Mouse (Mus musculus) midbrain, embryonic 11.5 days (tissue): ENCODE measurements at regions not wholly inside any gene's neighbourhood (a gene's known extent, or its start where the extent isn't known, plus 50 kb on each side); places are given as distances from the start of the nearest gene placed in this dataset.

Experiments
- ATAC-seq: fragments of 200-750 bp; cut with Nextera tagmentation; 2 replicates; pipeline ENCODE4 v1.8.0; 2017; ENCODE audit warnings: moderate TSS enrichment, moderate library complexity; ENCODE audit not compliant: low FRiP score
- DNase-seq: peaks from one replicate; pipeline ENCODE4 v3.0.0; 2015; ENCODE audit warnings: low spot score; ENCODE audit errors: missing footprints
- H3K27ac ChIP-seq: fragments of 300-500 bp; sonication (generic); 2 replicates; pipeline ENCODE4 v1.5.1; 2014; ENCODE audit warnings: low read depth, low read length
- H3K27me3 ChIP-seq: fragments of 300-500 bp; sonication (generic); 2 replicates; pipeline ENCODE4 v1.6.1; 2014; ENCODE audit warnings: mild to moderate bottlenecking, low read length, moderate library complexity, mixed read lengths; ENCODE audit not compliant: control insufficient read depth, insufficient read depth
- H3K36me3 ChIP-seq: fragments of 300-500 bp; sonication (generic); 2 replicates; pipeline ENCODE4 v1.6.1; 2014; ENCODE audit warnings: mild to moderate bottlenecking, low read length, moderate library complexity, mixed read lengths; ENCODE audit not compliant: control insufficient read depth, insufficient read depth
- H3K4me1 ChIP-seq: fragments of 300-500 bp; sonication (generic); 2 replicates; pipeline ENCODE4 v1.6.1; 2014; ENCODE audit warnings: low read length; ENCODE audit not compliant: control insufficient read depth, insufficient read depth
- H3K4me2 ChIP-seq: fragments of 300-500 bp; sonication (generic); 2 replicates; pipeline ENCODE4 v1.6.1; 2014; ENCODE audit warnings: mild to moderate bottlenecking, moderate library complexity
- H3K4me3 ChIP-seq: fragments of 300-500 bp; sonication (generic); 2 replicates; pipeline ENCODE4 v1.5.1; 2014; ENCODE audit warnings: low read depth, low read length
- H3K9ac ChIP-seq: fragments of 300-500 bp; sonication (generic); 2 replicates; pipeline ENCODE4 v1.6.1; 2014; ENCODE audit warnings: low read length
- H3K9me3 ChIP-seq: fragments of 300-500 bp; sonication (generic); 2 replicates; pipeline ENCODE4 v1.6.1; 2016; ENCODE audit warnings: low read length; ENCODE audit not compliant: control insufficient read depth
- WGBS: fragments of 180-500 bp; shearing (Covaris S2); extraction: QIAGEN DNeasy Blood & Tissue Kit; methylation state at CpG from one replicate; pipeline ENCODE4 v1.1.7; 2014; 5-methylcytosine and 5-hydroxymethylcytosine counted together

DNA sequence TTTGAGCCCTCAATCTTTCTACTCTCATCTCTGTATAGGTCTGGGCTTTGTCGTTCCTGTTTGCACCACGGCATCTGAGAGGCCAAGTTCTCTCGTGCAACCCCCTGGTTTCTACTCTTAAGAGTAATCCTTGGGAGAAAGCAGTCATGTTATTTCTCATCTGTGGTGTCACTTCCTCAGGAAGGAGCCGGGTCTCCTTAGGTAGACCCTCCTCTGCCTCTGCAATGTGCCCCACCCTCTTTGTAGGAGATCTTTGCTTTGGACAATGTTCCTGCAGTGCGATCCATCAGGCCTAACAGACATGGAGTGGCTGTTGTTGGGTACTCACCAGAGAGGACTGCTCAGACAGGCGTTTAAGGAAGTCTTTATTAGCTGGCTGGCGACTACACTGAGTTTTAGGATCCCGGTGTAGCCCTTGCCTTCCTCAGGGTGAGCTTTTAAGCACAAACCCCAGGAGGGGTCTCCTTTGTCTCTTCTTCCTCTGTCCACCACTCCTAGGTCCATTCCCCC lies 94.0 kb upstream of the Hmcn1 start:
- H3K9me3 ChIP-seq = no peaks in the 10 kb centered on the region
- H3K27me3 ChIP-seq = no peaks in the 10 kb centered on the region
- peak; percentile 78 for DNase-seq
- no peak for ATAC-seq
- H3K36me3 ChIP-seq = no peaks in the 10 kb centered on the region
- no peak overlapping the region for H3K4me3 ChIP-seq
- 73% methylated on average over 8 of the region's 8 CpGs for WGBS
- H3K27ac ChIP-seq = no peak overlapping the region
- no peaks in the 10 kb centered on the region for H3K4me1 ChIP-seq
- H3K9ac ChIP-seq = no peak overlapping the region
- H3K4me2 ChIP-seq = no peak overlapping the region

DNA sequence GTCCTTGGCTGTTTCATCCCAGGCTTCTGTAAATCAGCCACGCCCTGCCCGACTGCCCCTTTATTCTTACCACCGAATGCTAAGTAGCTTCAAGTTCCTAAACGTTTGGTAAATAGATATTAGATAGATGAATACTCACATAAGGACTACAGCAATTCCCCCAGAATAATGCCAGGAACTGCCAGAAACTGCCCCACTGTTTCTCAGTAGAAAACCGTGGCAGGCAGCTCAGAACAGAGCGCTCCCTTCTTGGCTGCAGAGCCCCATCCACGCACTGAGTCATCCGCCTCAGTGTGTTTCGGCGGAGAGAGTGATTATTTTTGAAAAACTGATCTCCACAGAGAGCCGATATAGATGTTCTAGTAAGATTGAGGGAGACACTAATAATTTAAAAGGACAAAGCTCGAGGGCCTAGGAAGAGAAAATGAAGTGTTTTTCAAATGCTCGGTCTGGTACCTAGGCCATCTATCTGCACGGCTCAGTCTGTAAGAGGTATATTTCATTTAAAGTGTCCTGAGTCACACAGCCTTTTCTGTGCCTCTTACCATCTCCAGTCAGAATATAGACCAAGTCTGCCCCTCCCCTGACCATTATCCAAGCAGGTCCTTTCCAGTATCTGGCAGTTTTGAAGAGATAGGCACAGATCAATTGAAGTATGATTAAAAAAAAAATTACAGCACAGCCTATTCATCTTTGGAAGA lies 94.4 kb upstream of the Gm47985 start:
- no peak overlapping the region for H3K9ac ChIP-seq
- no peak overlapping the region for H3K4me2 ChIP-seq
- no peaks in the 10 kb centered on the region for H3K27me3 ChIP-seq
- H3K36me3 ChIP-seq = no peaks in the 10 kb centered on the region
- ATAC-seq (no peak), DNase-seq (no peak)
- H3K4me1 ChIP-seq = no peaks in the 10 kb centered on the region
- no peaks in the 10 kb centered on the region for H3K9me3 ChIP-seq
- WGBS = 87% methylated on average over 14 of the region's 14 CpGs
- H3K4me3 ChIP-seq = no peak overlapping the region
- H3K27ac ChIP-seq = no peak overlapping the region

DNA sequence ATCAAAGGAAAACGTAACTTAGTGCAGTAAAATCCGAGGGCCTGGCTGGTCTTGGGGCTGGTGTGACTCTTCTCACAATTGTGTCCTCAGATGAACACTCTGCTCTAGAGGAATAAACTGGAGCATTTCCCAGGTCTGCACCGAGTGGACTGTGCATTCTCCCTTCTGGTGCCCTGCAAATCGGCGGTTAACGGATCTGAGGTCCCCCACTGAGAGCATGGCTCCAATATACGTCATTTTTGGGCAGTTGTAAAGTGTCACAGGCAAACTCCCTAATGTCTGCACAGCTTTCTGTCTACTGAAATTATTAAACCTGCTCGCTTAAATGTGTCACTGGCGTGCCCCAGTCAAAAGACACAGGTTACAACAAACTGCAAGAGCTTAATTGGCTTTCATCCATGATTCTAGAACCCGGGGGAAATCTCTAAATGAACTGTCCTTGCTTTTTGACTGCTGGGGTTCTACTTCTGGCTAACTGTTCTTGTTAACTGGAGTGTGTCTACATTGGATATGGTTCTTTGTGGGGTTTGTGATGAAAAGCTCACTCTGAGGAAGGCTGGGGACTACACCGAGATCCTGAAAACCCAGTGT lies 93.7 kb upstream of the Gm47985 start:
- ATAC-seq = no peak

DNA sequence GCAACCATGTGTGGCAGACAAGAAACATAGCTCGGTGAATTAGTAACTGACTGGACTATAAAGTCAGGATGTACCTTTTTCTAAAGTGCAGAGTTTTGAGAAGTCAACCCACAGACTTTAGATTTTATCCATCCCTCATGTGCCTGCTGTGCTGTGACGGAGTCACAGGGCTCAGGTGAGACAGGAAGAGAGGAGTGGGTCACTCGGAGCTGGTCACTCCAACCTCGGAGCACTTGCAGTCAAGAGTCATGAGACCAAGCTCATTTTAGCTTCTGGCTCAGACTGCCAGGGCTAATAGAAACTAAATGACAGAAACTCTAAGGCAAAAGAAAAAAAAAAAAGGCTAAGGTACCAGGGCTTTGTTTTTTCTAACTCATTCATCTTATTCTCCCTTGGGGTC lies 90.3 kb upstream of the Gm47985 start:
- no peak for DNase-seq
- Histone ChIP-seq H3K4me2 (no peak overlapping the region), H3K36me3 (no peaks in the 10 kb centered on the region), H3K27me3 (no peaks in the 10 kb centered on the region), H3K27ac (no peak overlapping the region), H3K9me3 (no peaks in the 10 kb centered on the region), H3K4me1 (peaks cover 7% of the 10 kb centered on the region; the same call in 1 of the 2 replicates), H3K9ac (no peak overlapping the region), H3K4me3 (no peak overlapping the region)
- WGBS = 75% methylated on average over 4 of the region's 4 CpGs
- ATAC-seq = no peak

More for the DNA sequence above, 93.7 kb upstream of the Gm47985 start:
- Histone ChIP-seq H3K27ac (no peak overlapping the region), H3K27me3 (no peaks in the 10 kb centered on the region), H3K4me3 (no peak overlapping the region), H3K4me2 (no peak overlapping the region), H3K9me3 (no peaks in the 10 kb centered on the region), H3K36me3 (no peaks in the 10 kb centered on the region), H3K9ac (no peak overlapping the region), H3K4me1 (no peaks in the 10 kb centered on the region)
- DNase-seq = peak; percentile 69
- WGBS = 79% methylated on average over 11 of the region's 11 CpGs

DNA sequence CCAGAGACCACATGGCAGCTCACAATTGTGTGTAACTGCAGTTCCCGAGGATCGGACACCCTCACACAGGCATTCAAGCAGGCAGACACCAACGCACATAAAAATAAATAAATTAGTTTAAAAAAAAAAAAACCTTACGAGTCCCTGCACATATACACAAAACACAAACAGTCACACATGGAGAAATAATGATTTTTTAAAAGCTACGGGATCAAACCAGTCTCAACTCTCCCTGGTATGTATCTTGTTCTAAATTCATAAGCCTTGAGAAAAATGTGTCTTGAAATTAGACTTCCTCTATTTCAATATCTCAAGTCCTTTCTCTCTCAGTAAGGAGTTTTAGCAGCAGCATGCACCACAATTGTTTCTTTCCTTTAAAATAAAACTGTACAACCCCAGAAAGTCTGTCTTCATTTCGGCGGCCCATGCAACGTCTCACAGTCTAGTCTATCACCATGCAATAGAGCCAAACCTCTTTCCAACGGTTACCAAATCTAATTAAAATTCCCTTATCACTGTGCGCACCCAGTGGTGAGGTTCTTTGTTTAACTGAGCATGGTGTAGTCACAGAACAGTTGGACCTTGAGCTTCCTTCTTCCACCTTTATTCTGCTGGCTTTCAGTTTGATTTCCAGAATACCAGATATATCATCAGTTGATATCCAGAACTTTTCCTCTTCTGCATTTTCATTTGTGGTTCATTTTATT lies 86.8 kb upstream of the Gm47985 start:
- Histone ChIP-seq H3K36me3 (no peaks in the 10 kb centered on the region), H3K27me3 (no peaks in the 10 kb centered on the region), H3K4me1 (peaks cover 7% of the 10 kb centered on the region; the same call in 1 of the 2 replicates), H3K9me3 (no peaks in the 10 kb centered on the region), H3K4me3 (no peak overlapping the region), H3K27ac (0 out of 2 replicates have a peak overlapping the region, but pooled peaks have one; percentile 30), H3K4me2 (no peak overlapping the region), H3K9ac (no peak overlapping the region)
- ATAC-seq (peak; percentile 76), DNase-seq (peak; percentile 83)
- 69% methylated on average over 10 of the region's 10 CpGs for WGBS

DNA sequence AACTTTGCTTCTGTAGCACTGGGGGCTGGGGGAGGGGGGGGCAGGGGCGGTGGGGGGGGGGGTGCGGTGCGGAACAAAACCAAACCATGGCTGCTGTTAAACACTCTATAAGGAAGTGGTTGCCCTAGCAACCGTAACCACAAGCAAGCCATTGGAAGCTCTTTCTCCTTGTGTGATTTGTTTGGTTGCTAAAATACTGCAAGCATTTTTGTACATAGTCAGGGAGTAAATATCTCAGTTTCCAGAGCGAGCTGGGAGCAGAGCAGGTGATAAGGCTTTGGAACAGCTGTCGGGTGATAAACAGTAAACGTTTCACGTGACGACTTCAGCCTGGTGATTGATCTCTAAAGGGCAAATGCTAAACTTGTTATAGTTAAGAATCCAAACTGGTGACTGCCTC lies 86.3 kb upstream of the Gm47985 start:
- no peak overlapping the region for H3K4me3 ChIP-seq
- H3K4me2 ChIP-seq = no peak overlapping the region
- H3K4me1 ChIP-seq = peaks cover 7% of the 10 kb centered on the region; the same call in 1 of the 2 replicates
- no peaks in the 10 kb centered on the region for H3K9me3 ChIP-seq
- peak; percentile 82 for DNase-seq
- WGBS = 44% methylated on average over 9 of the region's 9 CpGs
- no peak overlapping the region for H3K9ac ChIP-seq
- peak; percentile 75 for ATAC-seq
- no peaks in the 10 kb centered on the region for H3K36me3 ChIP-seq
- H3K27ac ChIP-seq = no peak overlapping the region
- no peaks in the 10 kb centered on the region for H3K27me3 ChIP-seq

DNA sequence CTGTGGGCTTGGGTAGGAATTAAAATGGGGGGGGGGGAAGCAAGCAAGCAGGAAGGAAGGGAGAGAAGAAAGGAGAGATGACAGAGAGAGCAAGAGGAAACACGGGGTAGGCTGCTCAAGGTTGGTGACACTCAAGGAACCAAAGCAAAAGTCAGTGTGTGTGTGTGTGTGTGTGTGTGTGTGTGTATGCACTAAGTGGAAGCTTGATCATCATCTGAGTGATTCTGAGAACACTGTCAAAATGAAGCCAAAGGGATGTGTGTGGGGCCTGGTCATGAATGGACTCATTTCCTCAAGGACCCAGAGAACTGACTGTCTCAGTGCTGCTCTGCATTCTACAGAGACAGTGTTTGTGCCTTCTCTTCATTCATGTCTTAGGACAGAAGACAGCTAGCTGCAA lies 84.8 kb upstream of the Gm47985 start:
- H3K9me3 ChIP-seq = no peaks in the 10 kb centered on the region
- peak; percentile 35 for DNase-seq
- no peak overlapping the region for H3K4me3 ChIP-seq
- H3K27ac ChIP-seq = no peak overlapping the region
- H3K27me3 ChIP-seq = no peaks in the 10 kb centered on the region
- H3K4me1 ChIP-seq = peaks cover 7% of the 10 kb centered on the region; the same call in 1 of the 2 replicates
- H3K4me2 ChIP-seq = no peak overlapping the region
- H3K9ac ChIP-seq = no peak overlapping the region
- H3K36me3 ChIP-seq = no peaks in the 10 kb centered on the region
- WGBS = 100% methylated on average over 1 of the region's 1 CpGs
- ATAC-seq = no peak

DNA sequence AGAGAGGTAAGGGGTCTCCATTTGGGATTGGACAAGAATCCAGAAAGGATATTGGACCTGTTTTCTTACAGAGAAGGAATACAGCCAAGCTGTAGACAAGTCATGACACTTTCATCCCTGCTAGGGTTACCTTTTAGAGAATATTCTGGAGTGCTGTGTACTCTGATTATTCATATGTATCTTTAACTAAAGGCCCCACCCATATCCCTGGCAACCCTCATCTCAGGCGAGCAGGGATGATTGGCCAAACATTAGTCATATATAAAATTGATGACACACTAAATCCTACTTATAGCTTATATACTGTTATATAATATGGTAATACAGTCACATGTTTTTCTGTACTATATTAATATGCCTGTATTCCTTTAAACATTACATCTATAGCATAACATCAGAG lies 83.6 kb upstream of the Gm47985 start:
- Histone ChIP-seq H3K4me2 (no peak overlapping the region), H3K9me3 (no peaks in the 10 kb centered on the region), H3K27ac (no peak overlapping the region), H3K4me1 (peaks cover 7% of the 10 kb centered on the region; the same call in 1 of the 2 replicates), H3K9ac (no peak overlapping the region), H3K4me3 (no peak overlapping the region), H3K36me3 (no peaks in the 10 kb centered on the region), H3K27me3 (no peaks in the 10 kb centered on the region)
- DNase-seq (peak; percentile 23), ATAC-seq (no peak)
- WGBS = 86% methylated on average over 1 of the region's 1 CpGs
